Mouse (Mus musculus) megakaryocyte progenitor cell, adult 5-6 weeks (primary cell): Measurements from ENCODE around the gene Prkce. TPM values are rescaled to one million over a fixed set of nuclear protein-coding genes. Genes with fewer than 3 reads are reported as not detected.
"Not testable (repeated sequence)": the region's sequence is repeated elsewhere in the genome, so short reads cannot be mapped to it uniquely, and the experiment has no call there.

Experiments used
- ATAC-seq: replicated peaks from 2 replicates; pipeline ENCODE4 v1.8.0; 2016; ENCODE audit warnings: mild to moderate bottlenecking, moderate TSS enrichment, inconsistent platforms; ENCODE audit not compliant: poor library complexity
- total RNA-seq, 2 experiments: library from RNA; stranded (forward) in 1 of 2; stranded (reverse) in 1 of 2; fragments of 157-497, 149-512 nt in 1 of 2; fragments of 200-1000 nt in 1 of 2; gene quantifications; 2 replicates each; pipeline versions ENCODE4 v1.2.3 to v1.2.4; 2015 to 2017

The Prkce gene
- total RNA-seq, 2 experiments from 2014 or later, result 1.7 to 4.8 TPM

DNA sequence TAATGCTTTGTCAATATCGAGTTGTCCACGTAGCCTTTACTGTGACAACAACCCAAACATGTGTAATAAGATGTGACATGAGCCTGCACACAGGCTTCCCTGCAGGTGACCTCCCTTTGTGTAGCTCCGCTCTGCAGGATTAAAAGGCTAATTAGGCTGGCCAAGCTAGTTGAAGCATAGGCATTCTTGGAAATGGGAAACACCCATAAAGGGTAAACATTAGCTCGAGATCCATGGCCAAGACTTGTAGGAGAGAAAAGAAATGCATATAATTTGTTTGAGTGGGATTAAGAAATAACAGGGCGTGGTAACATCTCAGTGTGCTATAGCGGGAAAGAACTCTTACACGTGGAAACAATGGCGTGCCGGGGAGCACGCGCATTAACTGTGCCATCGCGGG, 298.3 kb downstream of the Prkce start:
- no peak for ATAC-seq

DNA sequence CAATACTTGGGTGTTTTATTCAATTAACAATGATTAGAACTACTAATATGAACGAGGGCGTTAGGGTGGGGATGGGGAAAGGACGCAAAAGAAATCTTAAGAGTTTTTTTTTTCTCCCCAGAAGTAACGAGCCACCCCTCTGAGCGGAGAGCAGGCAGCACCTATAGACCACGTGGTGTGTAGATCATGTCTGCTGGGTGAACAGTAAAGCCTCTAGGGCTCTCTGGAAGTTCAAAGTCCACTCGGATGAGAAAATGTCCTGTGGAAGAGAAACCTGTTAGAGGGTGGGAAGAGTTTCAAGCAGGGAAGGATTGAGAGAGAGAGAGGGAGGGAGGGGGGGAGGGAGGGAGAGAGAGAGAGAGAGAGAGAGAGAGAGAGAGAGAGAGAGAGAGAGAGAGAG, 298.8 kb downstream of the Prkce start:
- ATAC-seq, result no peak

- no peak for ATAC-seq
Measured at GRCm38 (mm10) chr17:86466871-86467270, 299.3 kb downstream of the Prkce start.

DNA sequence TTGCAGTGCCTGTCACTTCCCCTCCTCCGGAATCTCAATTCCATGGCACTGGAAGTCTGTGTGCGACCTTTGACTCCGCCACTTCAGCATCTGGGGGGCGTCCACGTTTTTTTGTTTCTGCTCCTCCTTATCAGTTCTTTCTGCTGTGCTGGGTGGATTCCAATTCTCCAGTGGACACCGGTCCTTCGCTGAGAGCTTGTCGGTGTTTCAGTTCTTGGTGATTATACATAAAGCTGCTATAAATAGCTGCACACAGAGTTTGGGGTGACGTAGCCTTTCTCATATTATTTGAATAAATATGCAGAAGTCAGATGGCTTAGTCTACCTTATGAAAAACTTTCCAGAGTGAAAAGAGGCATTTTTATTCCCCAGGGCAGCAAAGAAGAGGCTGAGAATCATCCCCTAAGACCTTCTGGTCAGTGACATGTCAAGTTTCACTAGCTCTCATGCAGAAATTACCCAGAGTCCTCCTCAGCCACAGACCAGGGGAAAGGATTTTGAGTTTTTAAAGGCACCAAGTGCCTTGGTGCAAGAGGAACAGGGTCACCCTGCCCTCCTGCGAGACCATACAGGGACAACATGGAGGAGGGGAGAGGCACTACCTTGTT, 299.8 kb downstream of the Prkce start:
- 0 out of 2 replicates have a peak, but pooled peaks have one; percentile 14 for ATAC-seq

DNA sequence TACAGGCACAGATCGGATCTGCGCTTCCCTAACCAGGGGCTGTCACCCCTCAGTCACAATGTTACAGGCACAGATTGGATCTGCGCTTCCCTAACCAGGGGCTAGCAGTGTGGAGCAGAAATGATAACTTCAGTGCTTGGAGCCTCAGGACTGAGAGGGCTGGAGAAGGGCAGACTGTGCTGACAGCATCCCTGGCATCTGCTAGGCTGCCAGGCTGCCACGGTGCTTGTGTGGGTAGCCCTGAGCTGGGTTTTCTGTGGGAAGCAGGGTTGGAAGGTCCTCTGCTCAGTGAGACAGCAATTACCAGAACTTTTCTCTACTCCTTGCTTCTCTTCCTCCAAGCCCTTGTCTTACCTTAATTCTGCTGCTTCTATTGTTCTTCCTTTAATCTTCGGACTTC, 300.4 kb downstream of the Prkce start:
- ATAC-seq, result no peak

DNA sequence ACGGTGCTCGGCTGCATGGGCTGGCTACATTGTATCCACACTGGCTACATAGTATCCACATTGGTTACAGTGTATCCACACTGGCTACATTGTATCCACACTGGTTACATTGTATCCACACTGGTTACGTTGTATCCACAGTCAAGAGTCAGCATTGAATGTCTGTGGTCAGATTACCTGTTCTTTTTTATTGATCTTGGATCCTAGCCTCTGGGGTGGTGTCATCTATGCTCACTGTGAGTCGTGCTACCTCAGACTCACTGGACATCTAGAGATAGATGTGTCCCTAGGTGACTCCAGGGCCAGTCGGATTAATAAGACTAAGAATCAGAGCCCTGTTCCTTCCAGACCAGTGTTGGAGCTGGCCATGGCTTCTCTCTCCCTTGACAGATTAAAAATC, 302.6 kb downstream of the Prkce start:
- ATAC-seq, result no peak

- no peak for ATAC-seq
Measured at GRCm38 (mm10) chr17:86471684-86472083, 304.1 kb downstream of the Prkce start.

DNA sequence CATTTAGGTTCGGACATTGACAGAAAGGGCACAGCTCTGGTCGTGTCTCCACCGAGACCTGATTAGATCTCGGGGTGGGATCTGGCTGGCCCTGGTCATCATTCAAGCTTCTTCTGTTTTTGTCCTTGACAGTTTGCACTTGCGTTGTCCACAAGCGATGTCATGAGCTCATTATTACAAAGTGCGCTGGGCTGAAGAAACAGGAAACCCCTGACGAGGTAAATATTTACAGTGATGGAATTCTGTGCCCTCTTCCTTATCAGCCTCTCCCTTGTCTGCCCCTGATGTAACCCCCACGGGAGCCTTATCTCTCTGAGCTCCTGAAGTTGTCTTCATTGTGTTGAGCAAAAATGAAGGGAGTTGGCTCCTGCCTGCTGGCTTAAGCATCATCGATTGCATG, 309.1 kb downstream of the Prkce start:
- no peak for ATAC-seq

GRCm38 (mm10) chr17:86477401-86477800, 309.8 kb downstream of the Prkce start:
- ATAC-seq, result not testable (repeated sequence)

DNA sequence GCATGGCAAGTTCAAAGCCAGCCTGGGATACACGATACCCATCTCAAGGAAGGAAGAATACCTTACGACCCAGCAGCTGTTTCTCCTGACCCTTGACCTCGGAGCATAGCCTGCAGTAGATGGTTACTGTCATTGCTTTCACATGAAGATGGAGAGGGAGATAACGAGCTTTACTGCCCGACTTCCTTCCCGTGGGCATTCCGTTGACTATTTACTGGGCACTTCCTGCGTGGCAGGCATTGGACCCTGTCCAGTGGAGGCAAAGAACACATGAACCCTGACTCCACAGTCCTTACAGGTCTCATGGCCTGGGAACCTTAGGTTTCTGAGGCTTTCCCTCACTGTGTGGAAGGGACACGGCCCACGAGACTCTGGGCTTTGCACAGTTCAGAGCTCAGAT, 311.8 kb downstream of the Prkce start:
- no peak for ATAC-seq

DNA sequence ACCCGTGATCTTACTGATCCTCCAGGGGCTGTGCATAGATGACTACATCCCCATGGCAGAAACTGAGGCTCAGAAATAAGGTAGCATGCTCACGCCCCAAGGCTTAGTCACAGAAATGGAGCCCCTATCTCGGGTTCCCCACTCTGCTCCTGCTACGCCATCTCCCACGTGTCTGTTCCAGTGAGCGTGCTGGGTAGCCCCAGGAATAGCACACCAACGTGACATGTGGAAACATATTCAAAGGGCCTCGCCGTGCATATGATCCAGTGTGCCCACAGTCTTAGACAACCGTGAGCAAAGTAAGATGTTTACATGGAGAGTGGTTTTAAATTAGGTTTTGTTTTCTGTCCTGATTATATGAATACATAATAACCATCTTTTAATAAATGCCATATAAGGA, 315.1 kb downstream of the Prkce start:
- ATAC-seq, result no peak

GRCm38 (mm10) chr17:86484087-86484737, 316.6 kb downstream of the Prkce start:
- ATAC-seq, result peak; percentile 77

GRCm38 (mm10) chr17:86486657-86487056, 319.1 kb downstream of the Prkce start:
- no peak for ATAC-seq

GRCm38 (mm10) chr17:86487450-86487849, 319.9 kb downstream of the Prkce start:
- no peak for ATAC-seq

- ATAC-seq, result no peak
Measured at GRCm38 (mm10) chr17:86489827-86490226, 322.2 kb downstream of the Prkce start.

DNA sequence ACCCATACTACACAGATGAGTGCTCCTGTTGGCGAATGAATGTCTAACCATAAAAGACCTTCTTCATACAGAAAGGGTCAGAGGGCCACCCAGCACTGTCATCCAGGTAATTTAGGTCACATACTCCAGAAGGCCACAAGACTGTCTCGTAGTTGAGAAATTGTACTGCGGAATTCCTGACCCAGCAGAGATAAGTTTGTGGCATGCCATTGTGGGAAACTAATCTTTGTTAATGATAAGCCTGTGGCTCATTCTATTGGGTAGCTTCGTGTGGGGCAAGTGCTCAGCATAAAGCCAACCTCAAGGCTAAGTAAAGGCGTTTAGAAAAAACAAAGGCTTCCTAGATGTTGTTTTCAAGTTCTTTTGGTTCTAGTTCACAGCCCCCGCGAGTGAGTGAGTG, 324.8 kb downstream of the Prkce start:
- peak; percentile 51 for ATAC-seq

DNA sequence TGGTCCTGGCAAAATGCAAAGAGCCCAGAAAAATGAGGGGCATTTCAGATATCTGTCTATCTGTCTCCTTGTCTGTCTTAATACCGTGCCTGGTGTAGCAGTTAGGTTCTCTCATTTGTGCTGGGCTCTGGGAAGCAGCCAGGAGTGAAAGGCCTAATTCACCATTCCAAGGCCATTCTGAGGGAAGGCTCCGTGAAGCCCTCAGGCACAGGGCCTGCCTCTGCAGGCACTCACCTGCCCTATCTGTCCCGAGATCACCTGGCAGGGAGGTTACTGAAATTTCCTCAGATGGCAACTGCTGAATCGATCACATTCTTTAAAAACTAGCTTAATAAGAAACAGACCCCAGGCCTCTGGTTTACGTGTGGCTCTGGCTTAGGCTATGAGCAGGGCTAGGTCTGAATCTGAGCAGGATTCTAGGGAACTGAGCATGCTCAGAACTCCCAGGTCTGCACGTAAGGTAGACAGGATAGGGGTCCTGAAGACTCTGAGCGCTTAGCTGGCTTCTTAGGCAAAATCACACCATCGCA, 326.4 kb downstream of the Prkce start:
- ATAC-seq, result no peak

DNA sequence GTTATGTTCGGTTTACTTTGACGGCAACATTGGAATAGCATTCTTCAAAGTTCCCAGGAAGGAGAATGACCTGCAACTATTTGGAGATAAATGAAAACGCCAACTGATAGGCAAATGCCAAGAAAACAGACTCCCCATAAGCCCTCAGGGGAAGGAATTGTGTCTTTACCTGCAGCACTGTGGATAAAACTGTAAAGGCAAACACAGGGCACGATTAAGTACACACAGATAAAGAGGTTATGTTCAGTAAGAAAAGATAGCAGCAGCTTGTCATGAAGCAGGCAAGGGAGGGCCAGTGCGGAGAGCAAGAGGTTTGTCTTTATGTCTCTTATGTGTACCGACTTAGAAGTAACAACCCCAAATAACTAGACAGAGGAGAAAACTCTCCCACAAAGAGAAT, 326.9 kb downstream of the Prkce start:
- peak; percentile 24 for ATAC-seq

- peak; percentile 79 for ATAC-seq
Measured at GRCm38 (mm10) chr17:86494895-86495294, 327.3 kb downstream of the Prkce start.

GRCm38 (mm10) chr17:86496123-86496771, 328.7 kb downstream of the Prkce start:
- peak; percentile 41; the same call in 1 of the 2 replicates for ATAC-seq

GRCm38 (mm10) chr17:86497302-86497701, 329.7 kb downstream of the Prkce start:
- no peak for ATAC-seq
